Mouse (Mus musculus): ENCODE measurements around the gene Gm45711. TPM values are rescaled to one million over a fixed set of nuclear protein-coding genes. Genes with fewer than 3 reads are reported as not detected.
"Not testable (repeated sequence)": the region's sequence is repeated elsewhere in the genome, so short reads cannot be mapped to it uniquely, and the experiment has no call there.

Gene Gm45711
- polyA plus RNA-seq, 1 experiment from 2014 or later, result not detected

DNA sequence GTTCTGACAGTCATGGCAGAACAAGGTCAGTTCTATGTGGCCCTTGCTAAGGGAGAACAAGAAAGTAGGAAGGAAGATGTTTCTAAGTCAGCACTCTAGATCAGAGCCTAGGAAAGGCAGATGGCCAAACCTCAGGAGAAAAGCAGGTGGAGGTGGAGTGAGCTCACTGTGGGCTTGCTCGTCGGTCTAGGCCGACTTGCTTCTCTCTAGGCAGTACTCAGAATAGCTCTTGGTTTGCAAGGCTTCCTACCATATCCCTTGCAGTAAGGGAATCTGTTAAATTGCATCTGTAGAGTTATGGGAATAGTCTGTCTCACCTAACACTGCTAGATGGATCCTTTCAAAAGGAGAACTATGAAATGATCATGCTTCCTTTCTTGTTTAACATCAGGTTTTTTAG lies 2.1 kb upstream of the Gm45711 start:
- H3K9me3 ChIP-seq; ATAC-seq (ENCODE audit: low FRiP score, low read depth); H3K27me3 ChIP-seq; H3K4me3 ChIP-seq; H3K27ac ChIP-seq (replicated peaks); H3K9ac ChIP-seq (replicated peaks); H3K4me2 ChIP-seq (replicated peaks); H3K36me3 ChIP-seq; H3K4me1 ChIP-seq: not testable (repeated sequence)
- 91% methylated on average over 3 of the region's 3 CpGs for WGBS

DNA sequence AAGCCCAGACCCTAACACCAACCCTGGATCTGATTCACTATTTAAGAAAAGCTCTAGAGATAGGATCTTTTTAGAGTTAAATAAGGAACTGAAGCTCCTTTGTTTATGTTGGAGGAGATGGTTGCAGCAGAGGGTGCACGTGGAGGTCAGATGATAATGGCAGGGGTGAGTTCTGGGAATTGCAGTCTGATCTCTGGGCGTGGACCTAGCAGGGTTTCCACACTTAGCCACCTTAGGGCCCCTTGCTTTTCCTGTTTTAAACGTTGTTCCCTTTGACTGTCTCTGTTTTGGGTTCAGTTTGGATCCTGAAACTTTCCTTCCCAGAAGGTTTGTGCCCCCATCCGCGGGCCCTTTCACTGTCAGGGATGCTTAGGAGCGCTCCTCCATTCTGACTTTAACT lies 1.5 kb downstream of the Gm45711 start:
- H3K9me3 ChIP-seq; ATAC-seq (ENCODE audit: low FRiP score, low read depth): not testable (repeated sequence)
- 70% methylated on average over 6 of the region's 6 CpGs for WGBS

DNA sequence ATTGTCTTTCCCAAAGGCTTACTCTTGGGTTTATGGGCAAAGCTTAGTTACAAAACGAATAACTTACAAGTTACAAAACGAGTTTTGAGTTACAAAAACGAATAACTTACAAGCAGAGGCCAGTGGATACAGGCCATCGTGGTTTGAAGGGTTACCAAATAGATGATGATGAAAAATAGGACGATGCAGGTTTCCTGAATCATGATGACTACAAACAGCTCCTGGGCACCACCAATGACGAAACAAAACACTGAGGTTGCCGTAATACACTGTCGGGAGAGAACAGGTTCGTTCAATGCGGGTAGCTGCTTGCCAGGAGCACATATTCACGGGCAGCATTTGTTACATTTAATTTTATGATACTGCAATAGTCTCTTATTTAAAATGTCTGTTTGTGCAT lies 4.9 kb downstream of the Gm45711 start:
- Histone ChIP-seq H3K4me3 (no peak overlapping the region), H3K27ac (replicated peaks) (no peak overlapping the region), H3K4me2 (replicated peaks) (no peak overlapping the region), H3K9me3 (no peaks in the 10 kb centered on the region), H3K4me1 (peaks cover 14% of the 10 kb centered on the region), H3K9ac (replicated peaks) (no peak overlapping the region), H3K36me3 (no peaks in the 10 kb centered on the region), H3K27me3 (no peaks in the 10 kb centered on the region)
- WGBS, result 90% methylated on average over 11 of the region's 11 CpGs
- ATAC-seq (ENCODE audit: low FRiP score, low read depth), result no peak

More for the DNA sequence above, 1.5 kb downstream of the Gm45711 start:
- not testable (repeated sequence) for H3K36me3 ChIP-seq; H3K9ac ChIP-seq (replicated peaks); H3K27me3 ChIP-seq; H3K4me2 ChIP-seq (replicated peaks); H3K27ac ChIP-seq (replicated peaks); H3K4me3 ChIP-seq; H3K4me1 ChIP-seq

DNA sequence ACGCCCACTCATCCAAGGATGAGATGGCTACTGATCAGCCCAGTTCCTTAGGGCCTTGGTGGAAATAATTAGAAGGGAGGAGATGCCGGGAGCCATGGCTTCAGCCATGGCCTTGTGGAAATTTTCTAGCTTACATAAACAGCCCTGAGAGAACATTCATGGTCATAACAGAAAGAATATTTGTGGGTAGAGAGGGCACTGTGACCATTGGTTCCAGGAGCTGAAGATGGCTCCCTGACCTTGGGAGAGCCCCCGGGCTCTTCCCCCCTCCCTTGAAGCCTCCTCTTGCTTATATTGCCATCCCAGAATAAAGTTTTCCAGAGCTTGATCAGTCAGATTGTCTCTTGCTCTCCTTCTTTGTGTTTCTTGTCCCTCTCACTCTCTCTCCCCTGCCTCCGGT lies 7.3 kb downstream of the Gm45711 start:
- not testable (repeated sequence) for ATAC-seq (ENCODE audit: low FRiP score, low read depth); H3K4me2 ChIP-seq (replicated peaks); H3K9ac ChIP-seq (replicated peaks); H3K36me3 ChIP-seq; H3K4me3 ChIP-seq; H3K27ac ChIP-seq (replicated peaks); H3K9me3 ChIP-seq; H3K27me3 ChIP-seq
- H3K4me1 ChIP-seq, result peaks cover 14% of the 10 kb centered on the region
- WGBS, result 80% methylated on average over 4 of the region's 4 CpGs

DNA sequence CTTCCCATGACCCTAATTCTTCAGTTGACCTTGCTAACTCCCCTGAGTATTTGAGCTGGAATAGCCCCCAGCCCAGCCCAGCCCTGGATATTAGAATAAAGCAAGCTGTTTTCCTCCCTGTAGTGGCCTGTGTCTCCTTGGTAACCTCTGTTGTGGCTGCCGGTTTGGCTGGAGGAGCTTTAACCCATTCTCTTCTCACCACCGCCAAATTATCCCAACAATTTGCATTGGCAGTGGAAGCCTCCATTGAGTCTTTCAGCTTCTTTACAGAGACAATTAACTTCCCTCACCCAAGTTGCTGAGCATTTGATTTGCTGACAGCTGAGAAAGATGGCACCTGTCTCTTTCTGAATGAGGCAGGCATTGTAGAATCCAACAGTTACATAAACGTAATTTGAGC lies 8.3 kb downstream of the Gm45711 start:
- not testable (repeated sequence) for H3K27me3 ChIP-seq; H3K36me3 ChIP-seq; H3K9ac ChIP-seq (replicated peaks); H3K4me3 ChIP-seq; H3K27ac ChIP-seq (replicated peaks); H3K9me3 ChIP-seq; H3K4me2 ChIP-seq (replicated peaks)
- peaks cover 14% of the 10 kb centered on the region for H3K4me1 ChIP-seq
- WGBS, result 9% methylated on average over 3 of the region's 3 CpGs
- ATAC-seq (ENCODE audit: low FRiP score, low read depth), result peak; percentile 92

DNA sequence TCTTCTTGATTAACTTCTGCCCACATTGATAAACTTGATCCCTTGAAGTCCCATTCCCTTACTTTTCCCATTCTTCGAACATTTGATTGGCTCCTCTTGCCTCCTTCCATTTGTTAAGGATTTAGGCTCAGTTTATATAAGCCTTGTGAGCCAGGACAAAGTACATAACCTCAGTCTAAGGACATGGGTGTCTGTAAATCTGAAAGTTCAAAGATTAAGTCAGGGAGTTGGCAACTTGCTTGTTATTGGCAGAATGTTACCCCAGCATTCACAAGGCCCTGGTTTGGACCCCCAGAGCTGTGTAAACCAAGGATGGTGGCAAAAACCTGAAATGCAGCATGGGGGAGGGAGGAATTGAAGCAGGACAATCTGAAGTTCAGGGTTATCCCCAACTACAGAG lies 15.5 kb downstream of the Gm45711 start:
- Histone ChIP-seq H3K4me2 (replicated peaks) (no peak overlapping the region), H3K9ac (replicated peaks) (no peak overlapping the region), H3K36me3 (no peaks in the 10 kb centered on the region), H3K4me3 (no peak overlapping the region), H3K27me3 (no peaks in the 10 kb centered on the region), H3K27ac (replicated peaks) (no peak overlapping the region), H3K9me3 (no peaks in the 10 kb centered on the region), H3K4me1 (no peaks in the 10 kb centered on the region)
- WGBS, result 95% methylated on average over 1 of the region's 1 CpGs
- ATAC-seq (ENCODE audit: low FRiP score, low read depth), result no peak

DNA sequence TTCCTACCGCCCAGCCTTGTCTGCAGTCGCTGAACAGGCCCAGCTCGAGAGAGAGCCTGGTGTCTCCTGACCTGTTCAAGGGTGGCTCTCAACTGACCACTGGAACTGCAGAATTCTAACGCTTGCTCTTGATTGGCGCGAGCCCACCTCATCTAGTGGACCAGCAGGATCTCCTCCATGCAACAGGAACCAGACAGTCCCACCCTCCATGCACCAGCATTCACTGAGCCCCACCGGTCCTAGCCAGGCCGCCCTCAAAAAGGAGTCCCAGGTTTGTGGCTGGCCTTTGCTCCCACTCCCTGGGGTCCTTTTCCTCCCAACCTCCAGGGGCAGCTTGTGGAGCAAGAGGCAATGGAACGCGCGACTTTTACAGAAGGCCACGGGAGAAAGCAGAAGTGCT lies 16.8 kb downstream of the Gm45711 start, which contains the start of gene Cmtm2a:
Gene Cmtm2a (minus strand): TSS at position 101 of the 400 bp plus-strand sequence.
- ATAC-seq (ENCODE audit: low FRiP score, low read depth); H3K4me3 ChIP-seq; H3K9ac ChIP-seq (replicated peaks); H3K4me1 ChIP-seq; H3K9me3 ChIP-seq; H3K36me3 ChIP-seq; H3K4me2 ChIP-seq (replicated peaks); H3K27me3 ChIP-seq; H3K27ac ChIP-seq (replicated peaks): not testable (repeated sequence)
- 91% methylated on average over 12 of the region's 12 CpGs for WGBS

DNA sequence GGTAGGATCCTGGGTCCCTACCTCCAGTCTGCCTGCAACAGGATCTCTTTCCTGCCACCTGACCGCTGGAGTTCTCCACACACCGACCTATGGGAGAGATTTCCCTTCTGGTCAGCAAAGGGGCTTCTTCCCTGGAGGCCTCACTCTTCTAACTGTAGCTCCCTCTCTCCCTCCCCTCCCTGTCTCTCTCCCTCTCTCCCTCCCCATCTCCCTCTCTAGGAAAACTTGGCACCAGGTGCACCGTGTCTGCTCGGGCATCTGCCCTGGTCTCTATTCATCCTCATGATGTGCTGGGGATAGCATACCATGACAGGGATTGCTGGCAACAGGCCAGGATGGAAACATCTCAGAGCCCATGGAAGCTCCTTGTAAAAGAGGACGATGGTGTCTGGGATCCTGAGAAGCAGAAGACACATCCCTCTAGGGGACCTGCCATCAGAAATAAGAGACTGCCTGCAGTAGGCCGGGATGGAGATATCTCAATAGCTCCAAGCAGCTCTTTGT lies 40.9 kb downstream of the Gm45711 start:
- no peak for ATAC-seq (ENCODE audit: low FRiP score, low read depth)
- Histone ChIP-seq H3K36me3 (peaks cover 8% of the 10 kb centered on the region), H3K4me3 (no peak overlapping the region), H3K9ac (replicated peaks) (no peak overlapping the region), H3K9me3 (no peaks in the 10 kb centered on the region), H3K27me3 (no peaks in the 10 kb centered on the region), H3K27ac (replicated peaks) (no peak overlapping the region), H3K4me2 (replicated peaks) (no peak overlapping the region), H3K4me1 (no peaks in the 10 kb centered on the region)
- 89% methylated on average over 6 of the region's 6 CpGs for WGBS

DNA sequence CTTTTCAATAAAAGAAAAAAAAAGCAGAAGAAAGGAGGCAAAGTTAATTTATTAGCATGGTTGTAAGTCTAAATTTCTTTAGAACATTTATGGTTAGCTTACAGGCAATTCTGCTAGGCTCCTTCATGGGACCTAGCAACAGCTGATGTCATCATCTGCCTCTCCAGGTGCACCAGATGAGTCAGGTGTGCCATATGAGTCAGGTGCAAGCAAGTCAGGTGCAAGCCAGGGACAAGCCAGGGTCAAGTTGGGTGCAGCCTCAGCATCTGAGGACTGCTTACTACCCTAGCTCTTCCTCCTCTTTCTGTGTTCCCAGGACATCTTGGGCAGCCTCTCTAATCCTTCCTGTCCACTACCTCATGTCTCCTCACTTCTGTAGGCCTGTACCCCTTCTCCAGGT lies 41.5 kb downstream of the Gm45711 start:
- Histone ChIP-seq H3K27ac (replicated peaks) (no peak overlapping the region), H3K9me3 (no peaks in the 10 kb centered on the region), H3K4me3 (no peak overlapping the region), H3K4me1 (no peaks in the 10 kb centered on the region), H3K4me2 (replicated peaks) (no peak overlapping the region), H3K27me3 (no peaks in the 10 kb centered on the region), H3K9ac (replicated peaks) (no peak overlapping the region), H3K36me3 (peaks cover 14% of the 10 kb centered on the region)
- no peak for ATAC-seq (ENCODE audit: low FRiP score, low read depth)

DNA sequence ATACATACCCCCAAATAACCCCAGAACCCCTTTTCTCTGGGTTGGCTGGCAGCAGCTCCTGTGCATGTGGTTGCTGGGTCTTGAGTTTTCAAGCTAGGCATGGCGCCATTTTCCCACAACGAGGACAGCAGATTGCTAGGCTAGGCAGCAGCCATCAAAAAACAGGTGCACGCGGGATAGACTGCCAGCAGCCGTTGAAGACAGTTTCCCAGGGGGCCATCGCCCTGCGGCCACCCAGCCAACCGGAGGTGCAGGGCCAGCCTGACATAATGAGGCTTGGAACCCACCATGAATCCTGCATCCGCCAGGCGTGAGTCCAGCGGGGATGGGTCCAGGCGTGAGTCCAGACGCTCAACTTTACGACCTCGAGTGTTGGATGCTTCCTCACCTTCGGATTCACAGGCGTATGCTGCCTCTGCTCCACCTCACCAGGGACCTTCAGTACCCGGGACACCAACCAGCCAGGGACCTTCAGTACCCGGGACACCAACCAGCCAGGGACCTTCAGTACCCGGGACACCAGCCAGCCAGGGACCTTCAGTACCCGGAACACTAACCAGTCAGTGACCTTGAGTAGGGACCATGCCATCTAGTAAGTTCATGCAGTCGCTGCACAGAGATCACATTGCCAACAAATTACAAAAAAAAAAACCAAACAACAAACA lies 45.5 kb downstream of the Gm45711 start:
- not testable (repeated sequence) for H3K27me3 ChIP-seq; H3K4me3 ChIP-seq; H3K9ac ChIP-seq (replicated peaks); ATAC-seq (ENCODE audit: low FRiP score, low read depth); H3K4me1 ChIP-seq; H3K4me2 ChIP-seq (replicated peaks); H3K27ac ChIP-seq (replicated peaks); H3K9me3 ChIP-seq
- H3K36me3 ChIP-seq, result peaks cover 26% of the 10 kb centered on the region
- 96% methylated on average over 22 of the region's 22 CpGs for WGBS

DNA sequence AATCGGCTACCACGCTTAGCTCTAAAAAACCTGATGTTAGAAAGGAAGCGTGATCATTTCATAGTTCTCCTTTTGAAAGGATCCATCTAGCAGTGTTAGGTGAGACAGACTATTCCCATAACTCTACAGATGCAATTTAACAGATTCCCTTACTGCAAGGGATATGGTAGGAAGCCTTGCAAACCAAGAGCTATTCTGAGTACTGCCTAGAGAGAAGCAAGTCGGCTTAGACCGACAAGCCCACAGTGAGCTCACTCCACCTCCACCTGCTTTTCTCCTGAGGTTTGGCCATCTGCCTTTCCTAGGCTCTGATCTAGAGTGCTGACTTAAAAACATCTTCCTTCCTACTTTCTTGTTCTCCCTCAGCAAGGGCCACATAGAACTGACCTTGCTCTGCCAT lies 48.1 kb downstream of the Gm45711 start:
- not testable (repeated sequence) for H3K9ac ChIP-seq (replicated peaks); H3K27me3 ChIP-seq; H3K9me3 ChIP-seq; H3K4me2 ChIP-seq (replicated peaks); H3K4me3 ChIP-seq; H3K27ac ChIP-seq (replicated peaks); H3K4me1 ChIP-seq; ATAC-seq (ENCODE audit: low FRiP score, low read depth)
- peaks cover 49% of the 10 kb centered on the region for H3K36me3 ChIP-seq
- WGBS, result 94% methylated on average over 5 of the region's 5 CpGs

DNA sequence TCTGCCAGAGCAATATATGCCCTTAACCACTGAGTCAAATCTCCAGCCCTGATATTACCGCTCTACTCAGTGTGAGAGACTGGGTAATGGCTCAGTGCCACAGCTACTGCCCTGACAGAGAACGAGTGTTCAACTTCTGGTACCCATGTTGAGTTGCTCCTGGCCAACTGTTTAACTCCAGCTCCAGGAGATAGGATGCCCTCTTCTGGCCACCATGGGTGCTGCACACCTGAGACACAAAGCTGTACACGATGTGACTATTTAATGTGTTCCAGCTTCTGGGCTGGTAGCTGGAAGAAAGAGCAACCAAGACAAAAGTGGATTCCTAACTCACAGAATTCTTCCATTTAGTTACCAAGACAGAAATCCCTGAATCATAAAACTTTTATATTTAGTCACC lies 56.9 kb downstream of the Gm45711 start:
- peaks cover 8% of the 10 kb centered on the region for H3K4me1 ChIP-seq
- ATAC-seq (ENCODE audit: low FRiP score, low read depth), result no peak
- H3K27me3 ChIP-seq, result no peaks in the 10 kb centered on the region
- no peak overlapping the region for H3K9ac ChIP-seq (replicated peaks)
- H3K4me2 ChIP-seq (replicated peaks), result no peak overlapping the region
- WGBS, result 92% methylated on average over 3 of the region's 3 CpGs
- no peak overlapping the region for H3K4me3 ChIP-seq
- no peak overlapping the region for H3K27ac ChIP-seq (replicated peaks)
- peaks cover 9% of the 10 kb centered on the region for H3K36me3 ChIP-seq
- H3K9me3 ChIP-seq, result no peaks in the 10 kb centered on the region

DNA sequence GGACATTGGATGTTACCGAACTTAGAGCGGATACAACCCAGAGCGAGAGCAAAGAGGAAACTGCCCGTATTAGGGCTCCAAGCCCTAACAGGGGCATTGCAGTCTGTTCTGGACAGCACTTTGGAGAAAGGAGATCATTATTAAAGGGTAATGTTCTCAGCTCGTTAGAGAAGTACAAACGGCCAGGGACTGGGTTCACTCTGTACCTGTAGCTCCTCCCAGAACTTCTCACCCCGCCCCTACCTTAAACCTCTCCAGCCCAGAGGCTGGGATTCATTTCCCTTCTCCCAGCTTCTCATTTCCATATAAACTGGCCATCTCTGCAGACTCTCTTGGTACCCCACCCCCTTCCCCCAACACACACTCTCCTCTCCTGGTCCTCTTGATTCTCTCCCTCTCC lies 58.4 kb downstream of the Gm45711 start:
- H3K27ac ChIP-seq (replicated peaks), result no peak overlapping the region
- ATAC-seq (ENCODE audit: low FRiP score, low read depth), result 0 out of 2 replicates have a peak, but pooled peaks have one; percentile 10
- 0% methylated on average over 7 of the region's 7 CpGs for WGBS

More for the DNA sequence above, 58.4 kb downstream of the Gm45711 start:
- no peaks in the 10 kb centered on the region for H3K9me3 ChIP-seq
- H3K9ac ChIP-seq (replicated peaks), result peak overlapping the region; percentile 69
- H3K27me3 ChIP-seq, result no peaks in the 10 kb centered on the region
- H3K4me3 ChIP-seq, result peak overlapping the region; percentile 68
- no peaks in the 10 kb centered on the region for H3K36me3 ChIP-seq
- peaks cover 22% of the 10 kb centered on the region for H3K4me1 ChIP-seq
- peak overlapping the region; percentile 74 for H3K4me2 ChIP-seq (replicated peaks)
